Mouse (Mus musculus) gastrocnemius, postnatal 36 days (tissue): ENCODE measurements at regions not wholly inside any gene's neighbourhood (a gene's known extent, or its start where the extent isn't known, plus 50 kb on each side); places are given as distances from the start of the nearest gene placed in this dataset.

Source experiments
- DNase-seq, 2 experiments: peaks; one replicate each; pipeline ENCODE4 v3.0.0; 2022
- intact Hi-C: fragments of 180-260 bp; cut with DNase I; formaldehyde crosslinking; loops from one replicate; pipeline ENCODE4 v1.15.1; 2025

GRCm38 (mm10) chr19:30427484-30427883, 122.0 kb downstream of the Dkk1 start:
- intact Hi-C loops = no loop called here
- no peak for DNase-seq

GRCm38 (mm10) chr19:30433141-30433540, 116.3 kb downstream of the Dkk1 start:
- intact Hi-C loops = loop anchor here (5.0 kb wide), 1 partner anchor 119 kb away; no protein-coding TSS in a partner anchor
- no peak for DNase-seq

DNA sequence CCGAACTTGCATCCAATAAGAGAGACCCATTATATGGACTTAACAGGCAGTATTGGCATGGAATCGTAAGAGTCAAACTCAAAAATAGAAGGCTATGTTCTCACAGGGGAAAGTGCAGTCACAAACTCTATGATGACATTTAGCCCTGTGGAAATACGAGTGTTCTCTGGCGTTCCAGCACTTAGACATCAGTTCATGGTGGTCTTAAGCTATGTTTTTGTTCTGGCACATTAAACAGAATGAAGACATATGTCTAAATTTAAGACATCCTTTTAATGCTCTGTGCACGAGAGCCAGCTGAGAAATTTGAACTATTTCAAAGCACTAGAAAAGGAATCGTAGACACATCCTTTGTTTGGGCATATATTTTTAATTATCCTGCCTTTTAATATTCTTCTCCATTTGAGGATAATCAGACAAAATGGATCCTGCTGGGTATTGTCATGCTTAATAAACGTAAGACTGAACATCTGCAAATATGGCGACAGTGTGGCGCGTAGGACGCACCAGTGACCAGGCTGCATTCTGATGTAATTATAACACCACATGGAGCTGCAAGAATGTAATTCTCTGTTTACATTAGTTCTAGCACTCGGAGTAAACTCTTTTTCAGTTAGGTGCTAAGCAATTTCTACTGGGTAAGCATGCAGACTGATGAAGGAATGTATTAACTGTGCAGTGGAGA, 114.3 kb downstream of the Dkk1 start:
- DNase-seq = no peak
- intact Hi-C loops = no loop called here

DNA sequence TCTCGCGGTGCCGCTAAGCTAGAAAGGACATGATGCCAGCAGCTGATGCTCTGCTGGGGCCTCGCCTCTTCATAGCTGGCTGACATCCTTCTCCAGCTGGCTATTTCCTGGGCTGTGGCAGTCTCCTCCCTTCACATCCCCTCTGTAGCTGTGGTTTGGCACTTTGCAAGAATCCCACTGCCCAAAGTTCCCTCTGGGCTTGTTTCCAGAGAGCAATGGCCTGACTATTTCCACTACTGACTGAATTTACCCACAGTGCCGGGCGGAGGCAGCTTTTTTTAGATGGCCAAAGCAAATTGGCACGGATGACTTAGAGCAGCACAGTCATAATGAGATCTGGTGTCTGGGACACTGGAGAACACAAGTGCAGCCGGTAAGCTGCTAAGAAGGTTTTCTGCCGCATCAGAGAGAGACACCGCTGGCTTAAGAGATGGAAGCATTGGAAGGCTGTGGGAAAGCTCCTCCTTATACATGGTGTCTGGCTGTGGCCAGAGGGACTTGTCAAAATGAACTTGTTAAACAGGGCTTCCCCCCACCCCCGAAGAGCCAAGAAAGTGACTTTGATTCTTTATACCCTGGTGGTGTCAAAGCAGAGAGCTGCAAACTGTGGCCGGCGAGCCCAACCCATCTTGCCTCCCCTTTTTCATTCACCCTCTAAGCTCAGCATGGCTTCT, 98.5 kb downstream of the Dkk1 start:
- peak; percentile 10 to 20 for DNase-seq
- intact Hi-C loops = no loop called here

- DNase-seq = no peak
- intact Hi-C loops = no loop called here
Measured at GRCm38 (mm10) chr19:30451543-30451920, 97.9 kb downstream of the Dkk1 start.

GRCm38 (mm10) chr19:30452671-30453070, 96.8 kb downstream of the Dkk1 start:
- intact Hi-C loops = no loop called here
- no peak for DNase-seq

GRCm38 (mm10) chr19:30483436-30483835, 66.0 kb downstream of the Dkk1 start:
- no peak for DNase-seq
- intact Hi-C loops = no loop called here

DNA sequence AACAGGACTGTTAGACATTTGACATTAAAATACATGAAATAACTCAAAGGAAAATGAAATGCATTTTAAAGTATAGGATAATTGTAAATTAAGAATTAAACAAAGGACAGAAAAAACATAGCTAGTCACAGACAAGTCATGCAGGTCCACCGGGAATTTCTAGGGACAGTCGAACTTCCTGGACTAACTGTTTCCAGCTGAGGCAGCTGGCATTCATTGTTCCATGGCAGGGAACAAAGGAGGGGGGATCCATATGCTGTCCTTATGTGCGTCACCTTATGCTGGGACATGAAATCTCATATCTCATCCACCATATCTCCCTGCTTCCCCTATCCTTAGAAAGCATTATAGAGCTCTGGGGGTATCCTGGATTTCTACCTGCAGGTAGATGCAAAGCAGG, 59.7 kb downstream of the Dkk1 start:
- no peak for DNase-seq
- intact Hi-C loops = no loop called here

- intact Hi-C loops = no loop called here
Measured at GRCm38 (mm10) chr19:30490916-30491315, 58.5 kb downstream of the Dkk1 start.

More at GRCm38 (mm10) chr19:30490916-30491315, 58.5 kb downstream of the Dkk1 start:
- DNase-seq = no peak
